Mouse (Mus musculus) MEL (cell line): ENCODE measurements around the gene Cerk. TPM values are rescaled to one million over a fixed set of nuclear protein-coding genes. Genes with fewer than 3 reads are reported as not detected.
"Not testable (repeated sequence)": the region's sequence is repeated elsewhere in the genome, so short reads cannot be mapped to it uniquely, and the experiment has no call there.

ENCODE experiments used
- DNase-seq: peaks from one replicate; pipeline ENCODE4 v3.0.0; 2011; ENCODE audit warnings: low read depth, low spot score
- H3K27ac ChIP-seq: 2 replicates; pipeline ENCODE4 v1.5.1; 2012; ENCODE audit warnings: low read depth, mild to moderate bottlenecking, control low read depth, low read length, moderate library complexity; ENCODE audit not compliant: control insufficient read depth
- H3K27me3 ChIP-seq, 2 experiments: fragments of 150-350 bp in 1 of 2; sonication (generic) in 1 of 2; 2 replicates each; pipeline ENCODE4 v1.6.1; 2012; ENCODE audit warnings: low read length in 2 of 2, mild to moderate bottlenecking in 2 of 2, improper control_type of control experiment in 1 of 2, moderate library complexity in 1 of 2; ENCODE audit not compliant: insufficient read depth in 2 of 2, control insufficient read depth in 1 of 2
- H3K36me3 ChIP-seq, 2 experiments: 2 replicates each; pipeline ENCODE4 v1.6.1; 2012 to 2014; ENCODE audit warnings: low read length in 2 of 2, improper control_type of control experiment in 1 of 2, inconsistent platforms in 1 of 2, mild to moderate bottlenecking in 1 of 2; ENCODE audit not compliant: insufficient read depth in 2 of 2, control insufficient read depth in 1 of 2
- H3K4me1 ChIP-seq, 2 experiments: fragments of 150-350 bp in 1 of 2; sonication (generic) in 1 of 2; 2 replicates each; pipeline ENCODE4 v1.6.1; 2012; ENCODE audit warnings: low read length in 2 of 2, improper control_type of control experiment in 1 of 2, mild to moderate bottlenecking in 1 of 2; ENCODE audit not compliant: insufficient read depth in 2 of 2, control insufficient read depth in 1 of 2
- H3K4me3 ChIP-seq, 2 experiments: fragments of 150-350 bp in 1 of 2; sonication (generic) in 1 of 2; 2 replicates each; pipeline ENCODE4 v1.5.1; 2012; ENCODE audit warnings: low read depth in 2 of 2, low read length in 2 of 2, mild to moderate bottlenecking in 2 of 2, moderate library complexity in 2 of 2, control low read depth in 1 of 2, improper control_type of control experiment in 1 of 2; ENCODE audit not compliant: control insufficient read depth in 1 of 2, insufficient read depth in 1 of 2
- H3K79me2 ChIP-seq: 2 replicates; pipeline ENCODE4 v1.6.1; 2012; ENCODE audit warnings: mild to moderate bottlenecking, low read length, moderate library complexity; ENCODE audit not compliant: control insufficient read depth, poor library complexity, insufficient read depth
- H3K9ac ChIP-seq: 2 replicates; pipeline ENCODE4 v1.6.1; 2012; ENCODE audit warnings: low read depth, mild to moderate bottlenecking, control low read depth, low read length, moderate library complexity; ENCODE audit not compliant: control insufficient read depth, poor library complexity, severe bottlenecking
- H3K9me3 ChIP-seq: fragments of 150-350 bp; sonication (generic); replicated peaks from 2 replicates; pipeline ENCODE4 v1.6.1; 2012; ENCODE audit warnings: mild to moderate bottlenecking, low read length, improper control_type of control experiment, moderate library complexity; ENCODE audit not compliant: insufficient read depth
- CTCF ChIP-seq, 3 experiments: IDR thresholded peaks in 2 of 3; conservative IDR thresholded peaks in 1 of 3; 2 replicates each; pipeline ENCODE4 v1.5.1; 2011 to 2012; ENCODE audit warnings: low read length in 3 of 3, low read depth in 2 of 3, mild to moderate bottlenecking in 2 of 3, improper control_type of control experiment in 1 of 3, inconsistent platforms in 1 of 3, mixed read lengths in 1 of 3, moderate library complexity in 1 of 3; ENCODE audit not compliant: control insufficient read depth in 1 of 3, insufficient read depth in 1 of 3, poor library complexity in 1 of 3, severe bottlenecking in 1 of 3
- MAFK ChIP-seq: IDR thresholded peaks from 2 replicates; pipeline ENCODE4 v1.6.1; 2011; ENCODE audit warnings: low read depth, mild to moderate bottlenecking, low read length, improper control_type of control experiment, borderline replicate concordance
- MEF2A ChIP-seq: IDR thresholded peaks from 2 replicates; pipeline ENCODE4 v1.6.1; 2014; ENCODE audit warnings: low read depth, mild to moderate bottlenecking, inconsistent platforms, low read length, improper control_type of control experiment; ENCODE audit not compliant: poor library complexity, insufficient replicate concordance, severe bottlenecking; ENCODE audit errors: extremely low read depth
- POLR2A ChIP-seq, 2 experiments: IDR thresholded peaks; 2 replicates each; pipeline ENCODE4 v1.6.1; 2011 to 2012; ENCODE audit warnings: low read length in 2 of 2, mild to moderate bottlenecking in 2 of 2, control low read depth in 1 of 2, improper control_type of control experiment in 1 of 2, low read depth in 1 of 2, moderate library complexity in 1 of 2; ENCODE audit not compliant: control insufficient read depth in 1 of 2, insufficient read depth in 1 of 2, poor library complexity in 1 of 2
- RAD21 ChIP-seq: IDR thresholded peaks from 2 replicates; pipeline ENCODE4 v1.6.1; 2011; ENCODE audit warnings: mild to moderate bottlenecking, low read depth, low read length, improper control_type of control experiment
- RCOR1 ChIP-seq: IDR thresholded peaks from 2 replicates; pipeline ENCODE4 v1.6.1; 2012; ENCODE audit warnings: low read depth, mild to moderate bottlenecking, inconsistent platforms, low read length, improper control_type of control experiment
- SMC3 ChIP-seq: IDR thresholded peaks from 2 replicates; pipeline ENCODE4 v1.6.1; 2011; ENCODE audit warnings: low read depth, low read length, improper control_type of control experiment
- polyA plus RNA-seq, 2 experiments: library from polyadenylated mRNA; stranded (reverse) in 1 of 2; unstranded in 1 of 2; fragments of >175 nt in 1 of 2; fragments of >200 nt in 1 of 2; gene quantifications; 2 replicates each; pipeline versions ENCODE4 v1.2.1 to v1.2.4; 2012; ENCODE audit warnings: low replicate concordance in 2 of 2, low read depth in 1 of 2; ENCODE audit not compliant: insufficient read length in 2 of 2, insufficient read depth in 1 of 2, missing spikeins in 1 of 2
- total RNA-seq: library from RNA; depleted of rRNA; stranded (reverse); fragments of 300-350 nt; gene quantifications from 2 replicates; pipeline ENCODE4 v1.2.3, GENCODE M21; 2012

Gene Cerk
- total and polyA plus RNA-seq, 3 experiments = 4.1 to 9.5 TPM; not detected in 1

GRCm38 (mm10) chr15:86165811-86166590 lies 19.9 kb downstream of the Cerk start:
- no peaks in the 10 kb centered on the region for H3K4me1 ChIP-seq
- DNase-seq = no peak
- no peaks in the 10 kb centered on the region for H3K27me3 ChIP-seq
- H3K9ac ChIP-seq = no peak overlapping the region
- H3K27ac ChIP-seq = no peak overlapping the region
- H3K36me3 ChIP-seq = peaks cover 0 to 4% of the 10 kb centered on the region in 2 experiments; a peak in 1 of 4 replicates
- peak; percentile 78 for TF ChIP-seq MAFK
- TF ChIP-seq POLR2A (IDR thresholded peaks at IDR 0.05; ENCODE audit: control insufficient read depth in 1 of 2, insufficient read depth in 1 of 2, low read depth in 1 of 2, low read length in 2 of 2, poor library complexity in 1 of 2) = no peak
- TF ChIP-seq, all 39 proteins: peak for 1
- Histone ChIP-seq H3K9me3 (no peaks in the 10 kb centered on the region), H3K4me3 (no peak overlapping the region), H3K79me2 (no peaks in the 10 kb centered on the region)

GRCm38 (mm10) chr15:86164718-86165345 lies 21.1 kb downstream of the Cerk start:
- no peak for DNase-seq
- H3K4me3 ChIP-seq = no peak overlapping the region
- no peaks in the 10 kb centered on the region for H3K9me3 ChIP-seq
- H3K27ac ChIP-seq = no peak overlapping the region
- no peaks in the 10 kb centered on the region for H3K79me2 ChIP-seq
- no peak for TF ChIP-seq RCOR1
- no peak for TF ChIP-seq MEF2A
- no peaks in the 10 kb centered on the region for H3K27me3 ChIP-seq
- peaks cover 0 to 8% of the 10 kb centered on the region in 2 experiments; a peak in 1 of 4 replicates for H3K36me3 ChIP-seq
- no peak overlapping the region for H3K9ac ChIP-seq
- H3K4me1 ChIP-seq = peaks cover 0 to 4% of the 10 kb centered on the region in 2 experiments; a peak in 2 of 4 replicates

- not testable (repeated sequence) for H3K79me2 ChIP-seq, H3K9me3 ChIP-seq, H3K4me3 ChIP-seq, H3K27me3 ChIP-seq, H3K27ac ChIP-seq, H3K9ac ChIP-seq
- peak; percentile 42 for DNase-seq
- Histone ChIP-seq H3K4me1 (peaks cover 3 to 14% of the 10 kb centered on the region in 2 experiments), H3K36me3 (peaks cover 0 to 13% of the 10 kb centered on the region in 2 experiments; a peak in 2 of 4 replicates)
- TF ChIP-seq RAD21 = peak; percentile 27
- TF ChIP-seq SMC3 = peak; percentile 39
- TF ChIP-seq CTCF (IDR thresholded peaks at IDR 0.05 in 2 of 3, conservative IDR thresholded peaks at IDR 0.05 in 1 of 3; ENCODE audit: control insufficient read depth in 1 of 3, insufficient read depth in 1 of 3, low read depth in 2 of 3, low read length in 3 of 3, poor library complexity in 1 of 3, severe bottlenecking in 1 of 3) = peak; percentile 54 to 58 (median 55)
These were observed 24.1 kb downstream of the Cerk start for GRCm38 (mm10) chr15:86161800-86162199.
